Mouse (Mus musculus) MEL-GATA-1-ER (cell line): Measurements from ENCODE around the gene Glis3.

Source experiments
- DNase-seq: peaks from one replicate; pipeline ENCODE4 v3.0.0-alpha.2; 2012; ENCODE audit warnings: low read depth; ENCODE audit errors: extremely low read depth

The Glis3 gene

DNA sequence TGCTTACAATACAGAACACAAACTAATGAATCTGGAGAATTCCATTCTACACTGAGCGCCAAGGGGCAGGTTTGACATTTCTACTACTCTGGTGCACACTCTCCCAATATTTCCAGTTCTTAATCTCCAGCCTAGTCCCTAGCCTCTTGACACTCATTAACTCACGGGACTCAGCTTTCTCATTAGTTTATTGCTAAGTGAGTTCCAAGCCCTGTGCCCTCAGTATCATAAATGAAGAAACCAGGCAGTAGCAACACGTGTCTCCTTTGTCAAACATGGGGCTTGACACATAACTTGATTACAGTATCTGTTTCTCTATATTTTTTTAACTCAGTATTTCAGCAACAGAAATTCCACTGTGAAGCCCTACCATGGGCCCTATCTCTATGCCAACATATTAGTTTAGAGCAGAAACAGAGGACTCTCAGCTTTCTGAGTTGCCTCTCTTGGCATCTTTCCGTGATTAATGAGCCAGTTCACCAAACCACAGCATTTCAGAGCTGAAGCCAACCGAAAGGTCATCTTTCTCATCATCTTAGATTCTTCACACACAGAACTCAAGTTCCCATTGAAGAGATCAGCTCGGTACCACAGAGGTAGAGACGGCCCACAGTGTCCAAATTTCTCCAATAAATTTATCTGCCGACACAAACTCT lies 186.1 kb downstream of the Glis3 start:
- no peak for DNase-seq

DNA sequence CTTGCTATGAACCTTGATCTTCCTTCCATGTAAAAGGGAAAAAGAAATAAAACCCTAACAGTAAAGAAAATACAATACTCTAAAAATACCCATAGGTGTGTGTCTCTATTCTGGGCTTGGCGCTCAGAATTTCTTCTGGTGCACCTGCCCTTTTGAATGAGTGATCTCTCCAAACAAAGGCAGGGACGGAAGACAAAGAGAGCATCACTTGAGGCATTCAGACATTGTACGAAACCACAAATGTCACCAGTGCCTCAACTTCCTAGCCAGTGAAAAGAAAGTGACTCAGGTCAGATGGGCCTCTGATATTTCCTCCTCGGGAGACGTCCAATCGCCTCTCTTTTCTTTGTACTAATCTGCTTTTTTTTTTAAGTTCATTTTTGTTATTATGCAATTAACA lies 201.8 kb downstream of the Glis3 start:
- no peak for DNase-seq

DNA sequence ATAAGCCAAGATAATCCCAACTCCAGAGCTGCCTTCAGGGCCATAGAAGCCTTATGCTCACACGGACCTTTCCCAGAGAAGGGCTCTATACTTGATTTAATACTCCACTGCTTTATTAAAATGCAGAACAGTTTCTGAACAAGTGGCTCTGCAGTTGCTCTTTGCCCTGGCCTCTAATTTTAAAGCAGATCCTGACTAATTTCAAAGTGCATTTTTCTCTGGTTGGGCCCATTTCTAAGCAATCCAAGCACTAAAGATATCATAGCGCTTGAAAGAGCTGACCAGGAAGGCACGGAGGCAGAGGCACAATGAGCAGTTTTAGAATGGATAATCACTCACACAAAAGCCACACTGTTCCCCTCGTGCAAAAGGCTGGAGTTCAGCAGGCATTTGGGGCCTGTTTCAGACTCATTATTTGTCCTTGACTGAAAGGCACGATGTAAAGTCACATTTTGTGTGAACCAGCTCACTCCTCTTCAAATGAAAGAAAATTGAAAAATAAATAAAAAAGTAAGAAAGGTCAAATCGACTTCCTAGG lies 202.5 kb downstream of the Glis3 start:
- no peak for DNase-seq

DNA sequence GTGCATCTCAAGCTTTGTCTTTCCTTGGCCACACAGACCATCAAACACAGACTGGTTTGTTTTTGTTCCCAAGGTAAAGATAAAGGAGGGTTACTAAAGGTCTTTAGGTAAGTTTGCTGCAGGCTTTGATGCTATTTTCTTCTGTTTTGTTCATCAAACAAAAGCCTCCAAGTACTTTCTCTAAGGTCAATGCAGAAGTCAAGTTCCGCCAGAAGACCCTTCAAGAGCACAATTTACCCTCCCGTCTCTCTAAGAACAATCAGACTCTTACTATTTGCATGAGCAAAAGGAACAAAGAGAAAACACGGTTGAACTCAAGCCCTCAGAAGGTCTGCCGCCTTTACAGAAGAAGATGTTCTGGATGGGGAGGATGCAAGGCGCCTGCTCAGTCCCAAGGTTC lies 206.3 kb downstream of the Glis3 start:
- no peak for DNase-seq

DNA sequence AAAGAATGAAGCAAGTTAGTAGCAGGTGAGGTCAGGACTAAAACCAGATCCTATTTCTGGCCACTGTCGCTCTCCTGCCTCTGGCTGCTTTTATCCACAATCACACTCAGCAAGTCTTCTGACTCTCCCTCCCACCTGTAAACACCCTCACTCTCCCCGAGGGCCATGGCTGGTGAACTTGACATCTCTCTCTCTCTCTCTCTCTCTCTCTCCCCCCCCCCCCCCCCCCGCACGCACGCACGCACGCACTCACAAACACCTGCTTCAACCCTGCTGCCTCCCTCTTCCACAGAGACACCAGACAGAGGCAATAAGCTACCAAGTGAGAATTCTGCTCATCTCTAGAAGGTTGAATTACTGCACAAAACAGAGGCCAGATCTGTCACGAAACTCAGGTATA lies 208.7 kb downstream of the Glis3 start:
- no peak for DNase-seq

DNA sequence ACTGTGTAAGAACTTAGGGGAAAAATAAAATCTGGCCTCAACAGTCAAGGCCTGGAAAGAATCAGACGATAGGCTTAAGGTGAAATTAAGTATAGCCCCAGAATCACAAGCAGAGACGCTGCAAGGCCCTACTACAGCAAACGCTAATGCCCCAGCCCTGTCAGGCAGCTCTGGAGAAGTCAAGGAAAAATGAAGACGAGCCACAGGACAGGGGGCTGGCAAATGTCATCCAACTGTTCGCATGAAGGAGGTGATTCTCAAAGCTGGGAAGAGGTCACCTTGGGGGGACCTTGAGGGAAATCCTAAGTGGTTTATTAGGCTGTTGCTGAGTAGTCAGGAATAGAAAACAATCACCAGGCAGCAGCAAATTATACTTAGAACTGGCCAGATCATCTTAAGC lies 214.1 kb downstream of the Glis3 start:
- no peak for DNase-seq

DNA sequence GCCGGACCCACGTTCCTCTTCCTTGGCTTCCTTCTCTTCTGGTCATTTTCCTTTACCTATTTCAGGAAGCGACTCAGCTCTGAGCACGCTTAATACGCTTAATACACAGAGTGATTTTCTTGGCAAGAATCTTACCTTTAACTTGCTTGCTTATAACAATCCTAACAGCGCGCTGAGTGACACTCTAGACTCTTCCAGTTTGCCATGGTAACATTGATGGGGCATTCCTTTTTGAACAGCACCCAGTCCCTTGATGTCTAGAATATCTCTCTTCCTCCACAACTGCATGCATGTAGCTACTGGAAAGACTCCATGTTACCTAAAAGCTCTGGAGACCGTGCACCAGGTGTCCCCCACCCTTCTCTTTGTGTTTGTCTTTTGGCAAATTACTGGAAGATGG lies 225.5 kb downstream of the Glis3 start:
- DNase-seq: no peak

DNA sequence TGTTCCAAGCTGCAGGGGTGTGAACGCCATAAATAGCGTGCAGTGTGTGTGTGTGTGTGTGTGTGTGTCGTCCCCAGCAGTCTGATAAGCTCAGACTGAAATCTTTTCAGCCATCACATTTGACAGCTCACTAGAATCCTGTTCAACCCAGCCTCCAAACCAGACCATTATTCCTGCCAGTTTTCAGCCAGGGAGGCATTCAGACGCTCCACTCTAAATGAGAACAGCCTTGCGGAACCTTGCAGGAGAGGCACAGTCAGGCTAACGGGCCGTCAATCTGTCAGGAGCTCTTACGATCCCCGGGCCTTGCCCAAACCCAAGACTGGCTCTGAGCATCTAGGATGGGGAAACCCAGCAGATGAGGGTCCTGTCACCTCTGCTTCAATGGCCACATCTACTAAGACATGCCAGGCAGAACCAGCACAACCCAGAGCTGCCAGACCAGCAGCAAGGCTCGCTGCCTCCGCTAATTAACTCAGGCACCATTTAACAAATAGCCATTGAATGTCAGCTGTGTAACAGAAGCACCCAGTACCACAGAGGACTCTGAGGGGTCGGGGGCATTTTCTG lies 226.8 kb downstream of the Glis3 start:
- DNase-seq: no peak

DNA sequence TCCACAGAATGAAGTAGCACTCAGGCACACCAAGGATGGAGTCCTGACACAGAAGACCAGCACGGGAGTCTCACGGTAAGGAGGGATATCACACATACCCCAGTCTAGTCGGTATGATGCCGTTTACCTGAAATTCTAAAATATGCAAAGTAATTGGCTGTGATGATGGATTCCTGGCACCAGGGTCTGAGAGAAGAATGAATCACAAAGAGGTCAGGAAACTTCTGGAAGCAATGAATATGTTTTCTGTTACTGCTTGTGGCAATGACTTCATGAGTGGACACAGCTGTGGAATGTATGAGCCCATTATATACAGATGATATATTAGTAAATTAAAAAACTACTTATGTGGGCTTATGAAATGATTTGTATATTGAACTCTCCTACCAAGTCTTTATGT lies 231.1 kb downstream of the Glis3 start:
- no peak for DNase-seq

DNA sequence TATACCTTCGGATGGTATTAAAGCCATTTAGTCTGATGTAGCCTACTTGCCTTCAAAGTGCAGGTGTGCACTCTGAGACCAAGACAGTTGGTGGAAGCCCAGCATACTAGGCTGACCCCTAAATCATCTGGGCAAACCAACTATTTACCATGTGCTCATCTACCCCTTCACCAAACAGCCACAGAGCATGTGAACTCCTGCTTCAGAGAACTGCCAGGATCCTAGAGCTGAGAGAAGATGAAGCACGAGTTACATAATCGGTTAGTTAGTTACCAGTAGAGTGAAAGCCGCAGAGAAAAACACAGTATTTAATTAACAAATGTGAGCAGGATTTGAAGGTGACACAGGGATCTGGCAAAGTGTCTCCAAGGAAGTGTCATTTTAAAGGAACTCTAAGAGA lies 237.7 kb downstream of the Glis3 start:
- no peak for DNase-seq

DNA sequence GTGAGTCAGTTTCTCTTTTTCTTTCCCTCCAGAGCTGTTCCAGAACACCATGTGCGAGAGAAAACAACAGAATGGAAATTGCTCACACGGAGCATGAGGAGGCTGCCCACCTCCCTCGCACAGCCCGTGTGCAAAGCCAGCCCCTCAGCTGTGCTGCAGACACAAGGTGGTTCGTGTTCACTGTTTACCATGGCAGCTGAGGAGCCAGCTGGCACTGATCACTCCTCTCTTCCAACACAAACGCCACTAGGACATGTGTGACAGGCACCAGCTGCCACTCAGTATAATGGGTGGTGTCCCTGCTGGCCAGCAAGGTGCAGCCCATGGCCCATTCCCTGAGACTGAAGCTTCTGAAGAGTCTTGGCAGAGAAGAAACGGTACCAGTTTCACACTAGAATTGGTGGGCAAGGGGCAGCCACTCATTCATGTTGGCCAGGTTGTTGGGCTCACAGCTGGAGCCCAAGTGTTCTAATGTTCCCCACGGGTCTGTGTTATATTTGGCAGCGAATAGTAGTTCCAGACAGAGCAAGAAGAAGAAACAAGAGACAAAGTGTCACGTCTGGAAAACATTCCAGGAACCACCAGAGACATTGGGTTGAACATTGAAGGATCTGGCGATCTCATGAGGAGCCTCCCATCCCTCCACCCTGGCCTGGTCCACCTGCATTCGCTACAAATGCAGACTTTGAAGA lies 243.3 kb downstream of the Glis3 start:
- DNase-seq: no peak

DNA sequence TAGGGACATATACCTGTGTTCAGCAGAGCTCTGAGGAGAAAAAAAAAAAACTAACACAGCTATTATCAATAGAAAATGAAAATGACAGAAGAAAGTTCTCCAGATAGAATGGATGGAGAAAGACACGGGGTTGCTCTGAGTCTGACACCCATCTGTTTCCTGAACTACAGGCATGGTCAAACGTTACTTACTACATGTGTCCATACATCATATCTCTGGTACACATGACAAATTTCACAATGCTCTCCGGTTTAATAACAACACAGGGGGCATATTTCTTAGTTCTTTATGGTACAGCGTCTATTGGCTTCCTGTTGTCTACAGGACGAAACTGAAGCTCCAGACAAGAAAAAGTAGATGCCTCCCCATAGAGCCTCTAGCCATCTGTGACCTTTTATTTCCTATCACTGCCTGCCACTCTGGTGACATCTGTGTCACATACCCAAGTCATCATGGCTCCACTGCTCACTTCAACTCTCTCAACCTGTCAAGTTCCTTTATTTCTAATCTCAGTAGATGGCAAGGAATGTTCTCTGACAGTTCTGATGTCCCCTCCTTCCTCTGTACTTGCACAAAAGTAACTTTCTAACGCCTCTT lies 251.6 kb downstream of the Glis3 start:
- no peak for DNase-seq

DNA sequence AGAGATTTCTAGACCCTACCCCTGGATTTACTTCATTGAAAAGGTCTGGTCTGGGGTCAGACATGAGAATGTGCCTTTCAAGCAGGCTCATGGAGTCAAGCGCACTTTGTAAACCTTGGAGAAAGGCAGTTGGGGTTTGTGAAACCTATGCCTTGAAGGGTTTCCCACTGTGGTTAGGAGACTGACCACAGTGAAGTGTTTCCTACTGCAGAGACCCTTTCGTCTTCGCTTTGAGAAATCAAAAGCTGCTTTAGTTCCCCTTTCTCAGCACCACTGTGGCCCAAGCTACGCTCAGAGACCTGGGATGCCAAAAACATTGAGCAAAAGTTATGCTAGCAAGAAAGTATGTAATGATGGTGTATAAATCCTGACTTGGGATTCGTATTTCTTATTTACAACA lies 255.7 kb downstream of the Glis3 start:
- DNase-seq: no peak

DNA sequence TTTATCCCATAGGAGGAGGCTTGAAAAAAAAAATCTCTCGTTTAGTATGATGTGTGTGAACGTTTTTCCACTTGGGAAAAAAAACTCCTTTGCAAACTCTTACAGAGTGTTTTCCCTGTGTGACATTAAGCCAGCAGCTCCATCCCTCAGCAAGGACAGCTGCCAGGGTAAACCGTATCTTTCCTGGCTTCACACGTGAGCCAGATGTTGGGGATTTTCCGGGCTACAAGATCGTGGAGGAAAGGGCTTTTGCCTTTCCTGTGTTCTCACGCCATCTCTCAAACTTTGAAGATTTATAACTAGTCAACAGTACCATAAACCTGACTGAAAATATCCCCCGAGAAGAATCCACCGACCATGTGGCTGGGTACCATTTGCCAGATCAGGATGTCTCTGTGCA lies 256.9 kb downstream of the Glis3 start:
- no peak for DNase-seq

DNA sequence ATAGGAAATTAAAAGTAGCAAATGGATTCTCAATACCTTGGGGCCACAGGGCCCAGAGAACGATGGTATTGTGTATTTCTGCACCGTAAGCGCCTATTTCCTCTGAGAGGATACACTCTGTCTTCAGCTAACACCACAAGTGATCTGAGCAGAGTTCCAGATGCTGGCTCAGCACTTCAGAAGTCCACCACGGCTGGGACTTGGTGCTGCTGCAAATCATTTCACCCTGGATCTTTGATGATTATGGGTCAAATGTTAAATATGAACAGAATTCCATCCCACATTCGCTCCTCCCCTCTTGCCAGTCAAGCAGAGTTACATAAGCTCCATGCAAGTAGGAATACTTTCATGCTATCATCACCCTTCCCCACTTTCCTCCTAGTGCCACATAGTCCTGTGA lies 263.8 kb downstream of the Glis3 start:
- no peak for DNase-seq

DNA sequence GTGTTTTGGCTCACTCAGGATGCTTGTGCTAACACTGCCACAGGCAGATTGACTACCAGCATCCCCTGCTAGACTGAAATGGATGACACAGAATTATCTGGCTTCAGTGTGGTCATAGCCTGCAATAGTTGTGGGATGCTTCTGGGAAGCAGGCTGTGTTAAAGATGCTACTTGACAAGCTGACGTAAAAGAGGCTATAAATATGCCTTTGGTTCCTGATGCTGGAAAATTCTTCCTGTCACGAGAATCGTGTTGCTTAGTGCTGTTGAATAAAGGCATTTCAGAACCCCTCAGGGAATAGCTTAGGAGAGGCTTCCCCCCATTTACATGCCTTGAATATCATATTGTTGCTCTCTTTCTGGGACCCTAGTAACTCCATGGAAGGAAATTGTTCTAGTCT lies 271.1 kb downstream of the Glis3 start:
- no peak for DNase-seq

DNA sequence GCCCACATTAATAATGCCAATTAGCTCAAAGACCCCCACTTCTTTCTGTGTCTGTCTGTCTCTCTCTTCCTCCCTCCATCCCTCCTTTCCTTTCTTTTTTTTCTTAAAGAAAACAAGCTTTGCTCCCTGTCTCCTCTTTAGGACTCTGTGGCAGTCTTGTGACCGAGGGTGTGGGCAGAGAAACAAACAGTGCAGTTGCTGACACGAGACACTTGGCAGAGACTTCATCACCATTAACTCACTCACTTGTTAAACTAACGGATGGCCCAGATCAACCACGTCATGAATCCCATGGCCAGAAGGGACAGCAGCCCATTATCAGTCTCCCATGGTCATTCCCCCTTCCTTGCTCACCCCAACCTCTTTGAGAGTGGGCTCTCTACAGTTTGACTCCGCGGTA lies 276.9 kb downstream of the Glis3 start:
- DNase-seq: no peak

DNA sequence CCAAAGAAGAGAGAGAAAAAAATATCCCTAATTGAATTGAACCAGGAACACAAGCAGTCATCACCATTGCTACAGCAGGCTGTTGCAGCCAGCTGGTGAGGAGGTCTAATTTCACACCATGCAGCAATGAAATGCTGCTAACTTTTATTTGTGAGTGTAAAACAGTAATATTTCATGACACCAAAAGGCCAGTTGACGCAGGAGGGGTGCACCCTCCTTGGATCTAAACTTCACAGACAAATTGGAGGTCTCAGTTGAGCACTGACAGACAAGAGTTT lies 284.4 kb downstream of the Glis3 start:
- no peak for DNase-seq

DNA sequence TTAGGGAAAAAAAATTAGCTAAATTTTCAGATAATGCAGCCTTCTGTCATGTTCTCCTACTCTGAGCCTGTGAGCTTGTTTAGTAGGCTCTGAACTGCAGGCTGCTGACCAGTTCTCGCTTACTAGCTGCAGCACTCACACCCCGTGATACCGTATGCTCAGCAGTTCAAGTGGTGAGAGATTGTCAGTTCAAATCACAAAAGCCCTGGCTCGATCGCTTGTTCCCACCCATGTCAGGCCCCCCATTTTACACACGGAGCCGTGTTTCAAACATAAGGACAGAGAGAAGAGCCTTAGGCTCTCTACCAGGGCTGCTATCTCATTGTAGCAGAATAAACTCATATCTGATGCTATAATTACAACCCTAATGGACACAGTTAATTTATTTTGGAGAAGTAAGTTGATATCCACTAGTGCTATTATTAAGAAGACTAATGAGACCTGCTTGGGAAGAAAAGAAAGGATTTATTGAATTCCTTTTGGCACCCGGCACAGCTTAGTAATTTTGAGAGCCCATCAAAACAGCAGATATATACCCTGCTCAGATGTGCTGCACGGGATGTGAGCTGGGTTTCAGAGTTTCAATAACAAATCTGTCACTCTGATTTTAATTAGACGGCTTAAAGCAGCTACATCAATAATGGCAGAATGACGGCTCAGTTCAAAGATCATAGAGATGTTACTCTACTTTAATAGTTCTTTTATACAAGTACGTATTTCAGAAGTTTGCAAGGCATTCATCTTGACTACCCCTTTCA lies 284.9 kb downstream of the Glis3 start:
- no peak for DNase-seq

DNA sequence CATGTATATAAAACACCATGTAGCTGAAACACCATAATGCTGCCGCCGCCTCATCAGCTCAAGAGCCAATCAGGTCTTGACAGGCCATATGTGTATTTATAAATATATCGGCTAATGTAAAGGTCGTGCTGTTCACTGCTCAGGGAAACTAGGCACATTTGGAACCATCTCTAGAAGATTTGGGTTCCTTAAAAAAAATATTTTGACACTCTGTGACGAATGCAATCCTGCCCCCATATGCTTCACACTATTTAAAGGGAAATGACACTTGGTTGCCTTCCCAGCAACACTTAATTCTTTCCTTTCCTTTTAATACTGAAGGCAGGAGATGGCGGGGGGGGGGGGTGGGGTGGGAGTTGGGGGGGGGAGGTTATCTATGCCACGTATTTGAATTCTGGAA lies 286.1 kb downstream of the Glis3 start:
- no peak for DNase-seq

DNA sequence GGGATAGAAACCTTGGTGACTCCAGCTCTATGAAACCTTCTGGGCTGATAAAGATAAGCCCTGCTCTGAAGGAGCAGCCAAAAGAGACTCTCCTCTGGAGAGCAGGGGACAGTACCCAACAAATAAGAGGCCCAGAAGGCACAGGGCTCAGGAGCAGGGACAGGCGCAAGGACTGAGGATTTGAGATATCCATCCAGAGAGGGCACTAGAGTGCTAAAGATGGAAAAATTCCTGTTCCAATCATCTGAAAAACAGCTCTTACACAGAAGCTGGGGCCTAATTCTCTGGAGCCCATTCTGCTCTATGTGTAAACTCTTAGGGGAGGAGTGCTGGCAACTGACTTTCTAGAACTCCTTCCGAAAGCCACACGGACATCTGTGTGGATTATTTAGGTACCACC lies 287.0 kb downstream of the Glis3 start:
- no peak for DNase-seq

DNA sequence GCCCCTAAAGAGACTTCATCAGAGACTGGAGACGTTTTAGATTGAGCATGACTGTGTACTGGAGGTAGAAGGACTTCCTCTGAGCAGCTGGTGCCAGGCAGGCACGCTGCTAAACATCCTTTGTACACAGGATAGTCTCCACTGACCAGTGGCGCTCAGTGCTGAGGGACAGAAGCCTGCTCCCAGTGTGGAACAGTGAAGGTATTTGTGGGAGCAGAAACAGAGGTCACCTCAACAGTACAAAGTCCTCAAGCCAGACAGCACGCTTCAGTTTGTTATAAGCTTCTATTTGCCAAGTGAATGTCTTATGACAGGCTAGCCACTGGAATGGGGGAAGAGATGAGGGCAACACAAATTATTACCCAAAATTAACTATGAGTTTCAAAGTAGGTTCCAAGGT lies 289.0 kb downstream of the Glis3 start:
- no peak for DNase-seq
